Mouse (Mus musculus) heart, postnatal 0 days (tissue): Measurements from ENCODE around the gene Serinc4. TPM values are rescaled to one million over a fixed set of nuclear protein-coding genes. Genes with fewer than 3 reads are reported as not detected.

Source experiments
- ATAC-seq: fragments of 200-750 bp; cut with Nextera tagmentation; 2 replicates; pipeline ENCODE4 v1.8.0; 2017; ENCODE audit warnings: low read depth, moderate number of reproducible peaks, moderate library complexity; ENCODE audit not compliant: insufficient read depth
- DNase-seq: peaks from one replicate; pipeline ENCODE4 v3.0.0-alpha.2; 2016; ENCODE audit warnings: low spot score
- H3K27ac ChIP-seq: fragments of 300-500 bp; sonication (generic); 2 replicates; pipeline ENCODE4 v1.5.1; 2014; ENCODE audit warnings: low read depth, mild to moderate bottlenecking
- H3K27me3 ChIP-seq: fragments of 300-500 bp; sonication (generic); 2 replicates; pipeline ENCODE4 v1.6.1; 2014; ENCODE audit warnings: low read length, mixed read lengths; ENCODE audit not compliant: control insufficient read depth, insufficient read depth
- H3K36me3 ChIP-seq: fragments of 300-500 bp; sonication (generic); replicated peaks from 2 replicates; pipeline ENCODE4 v1.6.1; 2014; ENCODE audit warnings: low read length, mixed read lengths; ENCODE audit not compliant: control insufficient read depth, insufficient read depth
- H3K4me1 ChIP-seq: fragments of 300-500 bp; sonication (generic); 2 replicates; pipeline ENCODE4 v1.6.1; 2014; ENCODE audit warnings: antibody characterized with exemption; ENCODE audit not compliant: control insufficient read depth, insufficient read depth
- H3K4me2 ChIP-seq: fragments of 300-500 bp; sonication (generic); 2 replicates; pipeline ENCODE4 v1.6.1; 2014; ENCODE audit warnings: low read depth, mild to moderate bottlenecking, low read length, moderate library complexity
- H3K4me3 ChIP-seq: fragments of 300-500 bp; sonication (generic); 2 replicates; pipeline ENCODE4 v1.5.1; 2014; ENCODE audit warnings: low read depth, low read length
- H3K9ac ChIP-seq: fragments of 300-500 bp; sonication (generic); replicated peaks from 2 replicates; pipeline ENCODE4 v1.6.1; 2014; ENCODE audit warnings: low read depth, low read length, mixed read lengths
- H3K9me3 ChIP-seq: fragments of 300-500 bp; sonication (generic); replicated peaks from 2 replicates; pipeline ENCODE4 v1.6.1; 2016; ENCODE audit warnings: low read length; ENCODE audit not compliant: control insufficient read depth
- CTCF ChIP-seq: IDR thresholded peaks from 2 replicates; pipeline ENCODE4 v1.5.1; 2016; ENCODE audit warnings: antibody characterized with exemption, control low read depth, low read depth
- EP300 ChIP-seq: IDR thresholded peaks from 2 replicates; pipeline ENCODE4 v1.6.1; 2016; ENCODE audit warnings: antibody characterized with exemption, low read depth
- WGBS: fragments of 180-500 bp; shearing (Covaris S2); extraction: QIAGEN DNeasy Blood & Tissue Kit; methylation state at CpG from one replicate; pipeline ENCODE4 v1.1.7; 2014; 5-methylcytosine and 5-hydroxymethylcytosine counted together
- polyA plus RNA-seq: library from polyadenylated mRNA; unstranded; fragments of >200 nt; fragmentation: Nextera tagmentation; extraction: Ambion mirVana; gene quantifications from 2 replicates; pipeline ENCODE4 v1.2.1, GENCODE M21; 2015
- total RNA-seq: library from RNA; depleted of rRNA; stranded (reverse); fragments of >200 nt; gene quantifications from 2 replicates; pipeline ENCODE4 v1.2.3, GENCODE M21; 2014; ENCODE audit warnings: low replicate concordance

The Serinc4 gene
- total and polyA plus RNA-seq, 2 experiments from 2014 or later: 0.04 TPM; not detected in 1

- WGBS: 44% methylated on average over 5 of the region's 5 CpGs
- DNase-seq: no peak
- TF ChIP-seq CTCF: no peak
- no peak for TF ChIP-seq EP300
Measured at GRCm38 (mm10) chr2:121440834-121441605, 15.6 kb downstream of the Serinc4 start.

GRCm38 (mm10) chr2:121439746-121440145, 16.8 kb downstream of the Serinc4 start:
- TF ChIP-seq CTCF (no peak), EP300 (no peak)
- peaks cover 48% of the 10 kb centered on the region for H3K36me3 ChIP-seq
- H3K4me2 ChIP-seq: no peak overlapping the region
- DNase-seq (no peak), ATAC-seq (no peak)
- peaks cover 13% of the 10 kb centered on the region for H3K4me1 ChIP-seq
- 65% methylated on average over 4 of the region's 4 CpGs for whole genome bisulfite sequencing
- no peaks in the 10 kb centered on the region for H3K27me3 ChIP-seq
- H3K9ac ChIP-seq: no peak overlapping the region
- no peak overlapping the region for H3K4me3 ChIP-seq
- H3K27ac ChIP-seq: no peak overlapping the region
- H3K9me3 ChIP-seq: no peaks in the 10 kb centered on the region

More at GRCm38 (mm10) chr2:121440834-121441605, 15.6 kb downstream of the Serinc4 start:
- no peak overlapping the region for H3K9ac ChIP-seq
- H3K27me3 ChIP-seq: no peaks in the 10 kb centered on the region
- no peak overlapping the region for H3K27ac ChIP-seq
- no peak overlapping the region for H3K4me3 ChIP-seq
- peaks cover 13% of the 10 kb centered on the region for H3K4me1 ChIP-seq
- H3K4me2 ChIP-seq: no peak overlapping the region
- no peak for ATAC-seq
- H3K36me3 ChIP-seq: peaks cover 36% of the 10 kb centered on the region
- no peaks in the 10 kb centered on the region for H3K9me3 ChIP-seq

GRCm38 (mm10) chr2:121434854-121435253, 21.7 kb downstream of the Serinc4 start:
- WGBS: 89% methylated on average over 1 of the region's 1 CpGs
- no peak overlapping the region for H3K4me3 ChIP-seq

GRCm38 (mm10) chr2:121425890-121426289, 30.7 kb downstream of the Serinc4 start:
- Histone ChIP-seq H3K36me3 (peaks cover 84% of the 10 kb centered on the region), H3K9me3 (no peaks in the 10 kb centered on the region), H3K4me3 (no peak overlapping the region), H3K4me1 (no peaks in the 10 kb centered on the region), H3K27me3 (no peaks in the 10 kb centered on the region), H3K9ac (no peak overlapping the region), H3K4me2 (no peak overlapping the region), H3K27ac (no peak overlapping the region)
- DNase-seq: no peak
- no peak for TF ChIP-seq CTCF
- TF ChIP-seq EP300: no peak
- WGBS: 81% methylated on average over 2 of the region's 2 CpGs
- no peak for ATAC-seq

More at GRCm38 (mm10) chr2:121434854-121435253, 21.7 kb downstream of the Serinc4 start:
- no peaks in the 10 kb centered on the region for H3K4me1 ChIP-seq
- no peak overlapping the region for H3K9ac ChIP-seq
- H3K27ac ChIP-seq: no peak overlapping the region
- no peak overlapping the region for H3K4me2 ChIP-seq
- no peaks in the 10 kb centered on the region for H3K27me3 ChIP-seq
- ATAC-seq (no peak), DNase-seq (peak; percentile 56)
- H3K9me3 ChIP-seq: no peaks in the 10 kb centered on the region
- TF ChIP-seq CTCF (peak; percentile 47), EP300 (no peak)
- H3K36me3 ChIP-seq: peaks cover 95% of the 10 kb centered on the region

- Histone ChIP-seq H3K36me3 (peaks cover 80% of the 10 kb centered on the region), H3K27ac (no peak overlapping the region), H3K27me3 (no peaks in the 10 kb centered on the region), H3K9ac (no peak overlapping the region), H3K4me1 (no peaks in the 10 kb centered on the region), H3K4me3 (no peak overlapping the region), H3K9me3 (no peaks in the 10 kb centered on the region), H3K4me2 (no peak overlapping the region)
- ATAC-seq: no peak
- WGBS: 90% methylated on average over 2 of the region's 2 CpGs
- TF ChIP-seq CTCF: no peak
- DNase-seq: no peak
Measured at GRCm38 (mm10) chr2:121423166-121423565, 33.4 kb downstream of the Serinc4 start.
